ENCODE assay signal across 16 mouse cellular contexts in the genomic region with DNA sequence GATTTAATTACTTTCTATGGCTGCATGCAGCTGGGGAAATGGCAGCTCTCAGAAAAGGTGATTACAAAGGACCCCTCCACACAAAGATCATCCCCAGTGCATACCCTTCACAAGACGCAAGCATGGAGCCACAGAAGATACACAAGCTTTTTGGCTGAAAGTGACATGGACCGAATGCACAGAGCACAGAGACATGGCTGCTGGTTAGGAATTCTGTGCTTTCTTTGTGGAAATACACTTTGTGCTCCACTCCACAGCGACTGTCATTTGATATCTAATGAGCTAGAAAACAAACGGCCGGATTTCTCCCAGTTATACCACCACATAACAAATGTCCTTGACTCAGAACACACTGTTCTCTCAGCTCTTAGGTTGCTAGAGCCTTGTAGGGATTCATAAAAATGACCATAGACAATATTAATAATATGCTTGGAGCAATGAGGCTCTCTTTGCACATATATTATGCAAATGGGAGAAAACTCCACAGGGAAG.
DNase-seq lines count a peak whose midpoint lies in the region; ATAC-seq lines count a peak whose summit lies in the region.
"Had no signal": no experiment of that assay in that cellular context is flagged by ENCODE, and none has a peak within 500 bp of the region (broad histone marks: within the 10 kb centered on the region; RNA-seq: fewer than 3 reads in every experiment).

No protein-coding gene starts in this region.

- no peaks in the 10 kb centered on the region for H3K36me3 ChIP-seq in neural tube, embryonic 11.5 days (ENCODE audit: control insufficient read depth, insufficient read depth, low read length)
- no peaks in the 10 kb centered on the region for H3K36me3 ChIP-seq in hindbrain, embryonic 11.5 days (ENCODE audit: control insufficient read depth, insufficient read depth, low read length)
- H3K36me3 ChIP-seq in midbrain, embryonic 11.5 days (ENCODE audit: control insufficient read depth, insufficient read depth, low read length) = no peaks in the 10 kb centered on the region
- H3K36me3 ChIP-seq in neural tube, embryonic 14.5 days (ENCODE audit: control insufficient read depth, insufficient read depth, low read length) = no peaks in the 10 kb centered on the region
- H3K36me3 ChIP-seq: embryonic facial prominence, embryonic 13.5 days; liver, embryonic 15.5 days had no signal

- H3K27ac ChIP-seq in neural tube, embryonic 11.5 days (ENCODE audit: low read depth, low read length) = peak overlapping the region; percentile 67
- peak overlapping the region; percentile 38 for H3K27ac ChIP-seq in hindbrain, embryonic 11.5 days (ENCODE audit: low read depth, low read length)
- peak overlapping the region; percentile 17; the same call in 1 of the 2 replicates for H3K27ac ChIP-seq in midbrain, embryonic 11.5 days (ENCODE audit: low read depth, low read length)
- H3K27ac ChIP-seq in neural tube, embryonic 14.5 days (ENCODE audit: low read depth, low read length) = peak overlapping the region; percentile 65
- H3K27ac ChIP-seq: embryonic facial prominence, embryonic 13.5 days; left cerebral cortex, adult 2 months; liver, embryonic 15.5 days had no signal

- H3K4me2 ChIP-seq in neural tube, embryonic 11.5 days (ENCODE audit: low read depth) = no peak overlapping the region
- H3K4me2 ChIP-seq in hindbrain, embryonic 11.5 days (replicated peaks; ENCODE audit: low read depth, low read length) = no peak overlapping the region
- no peak overlapping the region for H3K4me2 ChIP-seq in midbrain, embryonic 11.5 days
- peak overlapping the region; percentile 16; the same call in 1 of the 2 replicates for H3K4me2 ChIP-seq in neural tube, embryonic 14.5 days (ENCODE audit: low read depth, low read length)
- H3K4me2 ChIP-seq: embryonic facial prominence, embryonic 13.5 days; liver, embryonic 15.5 days had no signal

- whole genome bisulfite sequencing in neural tube, embryonic 11.5 days = 41% methylated on average over 5 of the region's 5 CpGs
- WGBS in hindbrain, embryonic 11.5 days = 55% methylated on average over 5 of the region's 5 CpGs
- WGBS in midbrain, embryonic 11.5 days = 77% methylated on average over 5 of the region's 5 CpGs
- 13% methylated on average over 5 of the region's 5 CpGs for WGBS in neural tube, embryonic 14.5 days

- DNase-seq in neural tube, embryonic 11.5 days (ENCODE audit: low spot score) = peak; percentile 28
- DNase-seq in neural tube, embryonic 10.5 days (ENCODE audit: extremely low spot score, low spot score) = no peak
- peak; percentile 18 for DNase-seq in hindbrain, embryonic 11.5 days (ENCODE audit: low spot score)
- DNase-seq in midbrain, embryonic 11.5 days (ENCODE audit: low spot score, missing footprints) = peak; percentile 83
- DNase-seq in frontal cortex, postnatal 36 days (ENCODE audit: low spot score in 2 of 2) = no peak
- no peak for DNase-seq in frontal cortex, postnatal 25 days (ENCODE audit: low spot score in 2 of 2)
- no peak for DNase-seq in layer of hippocampus, adult 8-10 months (ENCODE audit: low spot score in 2 of 2)
- DNase-seq: cerebellum, adult 11 months; gastrocnemius, postnatal 25 days; heart, postnatal 14 days had no signal

- no peak overlapping the region for H3K4me3 ChIP-seq in neural tube, embryonic 11.5 days (ENCODE audit: low read depth, low read length)
- H3K4me3 ChIP-seq in hindbrain, embryonic 11.5 days (ENCODE audit: low read depth, low read length) = no peak overlapping the region
- H3K4me3 ChIP-seq in midbrain, embryonic 11.5 days (ENCODE audit: low read depth, low read length) = no peak overlapping the region
- no peak overlapping the region for H3K4me3 ChIP-seq in neural tube, embryonic 14.5 days (ENCODE audit: low read depth, low read length)
- H3K4me3 ChIP-seq: embryonic facial prominence, embryonic 13.5 days; left cerebral cortex, adult 2 months; liver, embryonic 15.5 days had no signal

- H3K4me1 ChIP-seq in neural tube, embryonic 11.5 days (ENCODE audit: control insufficient read depth, insufficient read depth, low read length) = peaks cover 8% of the 10 kb centered on the region; the same call in 1 of the 2 replicates
- H3K4me1 ChIP-seq in hindbrain, embryonic 11.5 days (replicated peaks; ENCODE audit: control insufficient read depth, insufficient read depth, low read length) = no peaks in the 10 kb centered on the region
- H3K4me1 ChIP-seq in midbrain, embryonic 11.5 days (ENCODE audit: control insufficient read depth, insufficient read depth, low read length) = peaks cover 2% of the 10 kb centered on the region; the same call in 1 of the 2 replicates
- H3K4me1 ChIP-seq in neural tube, embryonic 14.5 days (ENCODE audit: control insufficient read depth, insufficient read depth, low read length) = peaks cover 14% of the 10 kb centered on the region
- H3K4me1 ChIP-seq: embryonic facial prominence, embryonic 13.5 days; liver, embryonic 15.5 days had no signal

- ATAC-seq in neural tube, embryonic 11.5 days (ENCODE audit: insufficient read depth, low FRiP score, low TSS enrichment) = peak; percentile 79
- peak; percentile 56; the same call in 1 of the 2 replicates for ATAC-seq in hindbrain, embryonic 11.5 days (ENCODE audit: low FRiP score)
- no peak; the same call in 1 of the 2 replicates for ATAC-seq in midbrain, embryonic 11.5 days (ENCODE audit: low FRiP score)
- peak; percentile 75 for ATAC-seq in neural tube, embryonic 14.5 days (ENCODE audit: low read depth)
- ATAC-seq: intestine, embryonic 16.5 days; Patski had no signal

- no peaks in the 10 kb centered on the region for H3K27me3 ChIP-seq in neural tube, embryonic 11.5 days (ENCODE audit: control insufficient read depth, insufficient read depth, low read length)
- no peaks in the 10 kb centered on the region for H3K27me3 ChIP-seq in hindbrain, embryonic 11.5 days (ENCODE audit: control insufficient read depth, insufficient read depth, low read length)
- no peaks in the 10 kb centered on the region for H3K27me3 ChIP-seq in midbrain, embryonic 11.5 days (ENCODE audit: control insufficient read depth, insufficient read depth, low read length)
- no peaks in the 10 kb centered on the region for H3K27me3 ChIP-seq in neural tube, embryonic 14.5 days (ENCODE audit: control insufficient read depth, insufficient read depth, low read length)
- H3K27me3 ChIP-seq: embryonic facial prominence, embryonic 13.5 days; liver, embryonic 15.5 days had no signal

- H3K9me3 ChIP-seq in neural tube, embryonic 11.5 days (ENCODE audit: control insufficient read depth, low read length) = no peaks in the 10 kb centered on the region
- no peaks in the 10 kb centered on the region for H3K9me3 ChIP-seq in hindbrain, embryonic 11.5 days (ENCODE audit: control insufficient read depth, low read length)
- H3K9me3 ChIP-seq in midbrain, embryonic 11.5 days (ENCODE audit: control insufficient read depth, low read length) = no peaks in the 10 kb centered on the region
- no peaks in the 10 kb centered on the region for H3K9me3 ChIP-seq in neural tube, embryonic 14.5 days (ENCODE audit: control insufficient read depth, low read length)
- H3K9me3 ChIP-seq: embryonic facial prominence, embryonic 13.5 days; liver, embryonic 15.5 days had no signal

- no peak overlapping the region for H3K9ac ChIP-seq in neural tube, embryonic 11.5 days (ENCODE audit: low read length)
- H3K9ac ChIP-seq in hindbrain, embryonic 11.5 days (ENCODE audit: low read depth, low read length) = no peak overlapping the region
- H3K9ac ChIP-seq in midbrain, embryonic 11.5 days (ENCODE audit: low read length) = no peak overlapping the region
- H3K9ac ChIP-seq in neural tube, embryonic 14.5 days (replicated peaks; ENCODE audit: low read depth, low read length) = no peak overlapping the region
- H3K9ac ChIP-seq: embryonic facial prominence, embryonic 13.5 days; liver, embryonic 15.5 days had no signal

Comparison
In these comparisons a context has a peak if more than half of its experiments do, and no peak if none do; other contexts are left out.
1. DNase-seq: peak in neural tube, embryonic 11.5 days (single experiment), hindbrain, embryonic 11.5 days (single experiment) and midbrain, embryonic 11.5 days (single experiment); none in neural tube, embryonic 10.5 days (single experiment), frontal cortex, postnatal 36 days (0 of 2), frontal cortex, postnatal 25 days (0 of 2) and layer of hippocampus, adult 8-10 months (0 of 2).
2. H3K27ac ChIP-seq: peak in every context shown above with its lines; median percentile 67 in neural tube, embryonic 11.5 days; 65 in neural tube, embryonic 14.5 days; 38 in hindbrain, embryonic 11.5 days; 17 in midbrain, embryonic 11.5 days.